In the genomic region with DNA sequence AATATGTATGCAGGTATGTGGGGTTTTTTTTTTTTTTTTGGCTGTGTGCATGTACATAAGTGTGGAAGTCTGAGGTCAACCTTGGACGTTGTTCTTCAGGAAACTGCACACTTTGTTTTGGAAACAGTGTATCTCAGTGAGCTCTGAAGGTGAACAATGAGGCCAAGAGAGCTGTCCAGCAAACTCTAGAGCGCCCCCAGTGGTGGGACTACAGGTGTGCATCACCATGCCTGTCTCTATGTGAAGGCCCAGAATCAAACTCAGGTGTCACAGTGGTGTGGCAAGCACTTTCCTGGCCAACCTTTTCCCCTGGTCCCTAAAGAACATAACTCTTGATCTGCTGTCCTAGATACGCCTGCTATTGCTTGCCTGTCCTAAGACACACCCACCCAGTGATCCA, we compare ENCODE assay signal across 9 mouse cellular contexts. TPM values are rescaled to one million over a fixed set of nuclear protein-coding genes. Genes with fewer than 3 reads are reported as not detected.
DNase-seq lines count a peak whose midpoint lies in the region; ATAC-seq and TF ChIP-seq lines count a peak whose summit lies in the region.
"Had no signal": no experiment of that assay in that cellular context is flagged by ENCODE, and none has a peak within 500 bp of the region (broad histone marks: within the 10 kb centered on the region; RNA-seq: fewer than 3 reads in every experiment).

No protein-coding gene starts in this region.

- DNase-seq in kidney, postnatal 0 days (ENCODE audit: low spot score): peak; percentile 31
- DNase-seq in CD4-positive helper T cell, adult 2 months (ENCODE audit: low read depth, low spot score): peak; percentile 5
- no peak for DNase-seq in Patski (ENCODE audit: low read depth, low spot score)
- DNase-seq in limb, embryonic 11.5 days (ENCODE audit: low spot score): peak; percentile 43
- no peak for DNase-seq in cerebellum, postnatal 36 days
- no peak for DNase-seq in hindbrain, embryonic 14.5 days (ENCODE audit: low spot score)

- TF ChIP-seq CTCF in kidney, postnatal 0 days (IDR thresholded peaks at IDR 0.05; ENCODE audit: low read depth): peak; percentile 60
- TF ChIP-seq CTCF in Patski (IDR thresholded peaks at IDR 0.05): peak; percentile 59

- H3K36me3 ChIP-seq in kidney, postnatal 0 days (ENCODE audit: insufficient read depth, low read length): no peaks in the 10 kb centered on the region
- H3K36me3 ChIP-seq in kidney, embryonic 16.5 days (ENCODE audit: insufficient read depth, low read length): no peaks in the 10 kb centered on the region
- no peaks in the 10 kb centered on the region for H3K36me3 ChIP-seq in limb, embryonic 11.5 days (ENCODE audit: control insufficient read depth, insufficient read depth, low read length)
- H3K36me3 ChIP-seq in hindbrain, embryonic 14.5 days (replicated peaks; ENCODE audit: control insufficient read depth, insufficient read depth): no peaks in the 10 kb centered on the region
- H3K36me3 ChIP-seq: hindbrain, embryonic 15.5 days had no signal

- no peaks in the 10 kb centered on the region for H3K27me3 ChIP-seq in kidney, postnatal 0 days (ENCODE audit: insufficient read depth, low read length)
- no peaks in the 10 kb centered on the region for H3K27me3 ChIP-seq in kidney, embryonic 16.5 days (ENCODE audit: insufficient read depth, low read length)
- no peaks in the 10 kb centered on the region for H3K27me3 ChIP-seq in Patski
- no peaks in the 10 kb centered on the region for H3K27me3 ChIP-seq in limb, embryonic 11.5 days (ENCODE audit: control insufficient read depth, insufficient read depth, low read length)
- H3K27me3 ChIP-seq in hindbrain, embryonic 14.5 days (ENCODE audit: control insufficient read depth, insufficient read depth, low read length): no peaks in the 10 kb centered on the region

- in situ Hi-C loops in Patski (cut with MboI; ENCODE audit: low pct_unique_long_range_greater_than_20kb): no loop called here

- no peaks in the 10 kb centered on the region for H3K4me1 ChIP-seq in kidney, postnatal 0 days (replicated peaks; ENCODE audit: insufficient read depth, low read length)
- peaks cover 5% of the 10 kb centered on the region for H3K4me1 ChIP-seq in kidney, embryonic 16.5 days (ENCODE audit: insufficient read depth, low read length)
- no peaks in the 10 kb centered on the region for H3K4me1 ChIP-seq in limb, embryonic 11.5 days (ENCODE audit: control insufficient read depth, insufficient read depth, low read length)
- H3K4me1 ChIP-seq in hindbrain, embryonic 14.5 days (replicated peaks; ENCODE audit: control insufficient read depth, insufficient read depth, low read length): no peaks in the 10 kb centered on the region; the same call in 1 of the 2 replicates

- H3K4me2 ChIP-seq in kidney, postnatal 0 days (ENCODE audit: low read length): no peak overlapping the region
- no peak overlapping the region for H3K4me2 ChIP-seq in kidney, embryonic 16.5 days (replicated peaks; ENCODE audit: low read depth, low read length)
- no peak overlapping the region for H3K4me2 ChIP-seq in limb, embryonic 11.5 days (ENCODE audit: low read depth, severe bottlenecking)
- H3K4me2 ChIP-seq in hindbrain, embryonic 14.5 days (replicated peaks): no peak overlapping the region
- H3K4me2 ChIP-seq: hindbrain, embryonic 15.5 days had no signal

- POLR2A ChIA-PET in Patski (lab: Charles Lee): no interaction called here

- WGBS in kidney, postnatal 0 days: 33% methylated on average over 3 of the region's 3 CpGs
- 43% methylated on average over 3 of the region's 3 CpGs for WGBS in kidney, embryonic 16.5 days
- 45% methylated on average over 3 of the region's 3 CpGs for WGBS in limb, embryonic 11.5 days
- 40% methylated on average over 3 of the region's 3 CpGs for WGBS in hindbrain, embryonic 14.5 days

- no peak overlapping the region for H3K9ac ChIP-seq in kidney, postnatal 0 days (ENCODE audit: low read depth, low read length)
- no peak overlapping the region for H3K9ac ChIP-seq in kidney, embryonic 16.5 days (replicated peaks; ENCODE audit: low read length)
- no peak overlapping the region for H3K9ac ChIP-seq in limb, embryonic 11.5 days (ENCODE audit: low read length)
- no peak overlapping the region for H3K9ac ChIP-seq in hindbrain, embryonic 14.5 days
- H3K9ac ChIP-seq: hindbrain, embryonic 15.5 days had no signal

- H3K4me3 ChIP-seq in kidney, postnatal 0 days (replicated peaks; ENCODE audit: low read depth, low read length): no peak overlapping the region
- no peak overlapping the region for H3K4me3 ChIP-seq in kidney, embryonic 16.5 days (ENCODE audit: low read length)
- H3K4me3 ChIP-seq in limb, embryonic 11.5 days (ENCODE audit: low read depth, low read length): no peak overlapping the region
- no peak overlapping the region for H3K4me3 ChIP-seq in hindbrain, embryonic 14.5 days (replicated peaks; ENCODE audit: low read length)
- H3K4me3 ChIP-seq: hindbrain, embryonic 15.5 days had no signal

- H3K9me3 ChIP-seq in kidney, postnatal 0 days (replicated peaks; ENCODE audit: low read length): no peaks in the 10 kb centered on the region
- H3K9me3 ChIP-seq in kidney, embryonic 16.5 days (ENCODE audit: low read length): no peaks in the 10 kb centered on the region
- H3K9me3 ChIP-seq in limb, embryonic 11.5 days (ENCODE audit: control insufficient read depth, low read length): no peaks in the 10 kb centered on the region
- H3K9me3 ChIP-seq in hindbrain, embryonic 14.5 days (ENCODE audit: control insufficient read depth, low read length): no peaks in the 10 kb centered on the region
- H3K9me3 ChIP-seq: hindbrain, embryonic 15.5 days had no signal

- no peak overlapping the region for H3K27ac ChIP-seq in kidney, postnatal 0 days
- no peak overlapping the region for H3K27ac ChIP-seq in kidney, embryonic 16.5 days (ENCODE audit: low read length)
- no peak overlapping the region for H3K27ac ChIP-seq in limb, embryonic 11.5 days (replicated peaks; ENCODE audit: low read depth, low read length)
- no peak overlapping the region for H3K27ac ChIP-seq in hindbrain, embryonic 14.5 days
- H3K27ac ChIP-seq: hindbrain, embryonic 15.5 days had no signal

- no peak for ATAC-seq in kidney, postnatal 0 days (replicated peaks; ENCODE audit: low FRiP score, low read depth)
- ATAC-seq in kidney, embryonic 16.5 days (ENCODE audit: low FRiP score, low TSS enrichment): no peak
- no peak for ATAC-seq in Patski
- ATAC-seq in limb, embryonic 11.5 days (ENCODE audit: insufficient number of reproducible peaks, low FRiP score, low TSS enrichment, low read depth): no peak
- no peak for ATAC-seq in erythroblast, adult 5-6 weeks (replicated peaks; ENCODE audit: low FRiP score, poor library complexity, severe bottlenecking)
- ATAC-seq in hindbrain, embryonic 14.5 days (ENCODE audit: low FRiP score): no peak

- CTCF ChIA-PET in Patski (lab: Charles Lee): interaction anchor here (0.9 to 1.1 kb wide), 2 partner anchors 10 to 14 kb away, joined by 3 to 4 read pairs; no protein-coding TSS in a partner anchor

RNA-seq across cellular contexts. Expression of a gene that starts 45.0 kb away (rescaled TPM):
- 157 and 169 TPM in 2 replicates for polyA plus RNA-seq in kidney, postnatal 0 days (2015; fragmentation: Nextera tagmentation; extraction: Ambion mirVana)
- 208 and 225 TPM in 2 replicates for polyA plus RNA-seq in kidney, embryonic 16.5 days (2015; fragmentation: Nextera tagmentation; extraction: Ambion mirVana)
- polyA plus RNA-seq in Patski (2021): 131 TPM
- polyA plus RNA-seq in limb, embryonic 11.5 days (2014; fragmentation: Nextera tagmentation; extraction: Ambion mirVana): 131 and 140 TPM in 2 replicates
- 3.6 and 7.9 TPM in 2 replicates for total RNA-seq in erythroblast, adult 5-6 weeks (2015; ENCODE audit: low replicate concordance)
- total RNA-seq in erythroblast, adult 5-6 weeks (2017; ENCODE audit: low replicate concordance): 8.0 and 9.1 TPM in 2 replicates
- polyA plus RNA-seq in hindbrain, embryonic 14.5 days (2014; fragmentation: Nextera tagmentation; extraction: Ambion mirVana): 61.2 and 67.4 TPM in 2 replicates

Comparison
In these comparisons a context has a peak if more than half of its experiments do, and no peak if none do; other contexts are left out.
1. DNase-seq: peak in kidney, postnatal 0 days (single experiment), CD4-positive helper T cell, adult 2 months (single experiment) and limb, embryonic 11.5 days (single experiment); none in Patski (single experiment), cerebellum, postnatal 36 days (0 of 2) and hindbrain, embryonic 14.5 days (single experiment).